ENCODE assay signal across 16 mouse cellular contexts in genomic region chr3:95932157-95932556, GRCm38 (mm10). TPM values are rescaled to one million over a fixed set of nuclear protein-coding genes. Genes with fewer than 3 reads are reported as not detected.
DNase-seq lines count a peak whose midpoint lies in the region; ATAC-seq and TF ChIP-seq lines count a peak whose summit lies in the region.
"Had no signal": no experiment of that assay in that cellular context is flagged by ENCODE, and none has a peak within 500 bp of the region (broad histone marks: within the 10 kb centered on the region; RNA-seq: fewer than 3 reads in every experiment).

No protein-coding gene starts in this region.

- no peaks in the 10 kb centered on the region for H3K9me3 ChIP-seq in forebrain, embryonic 10.5 days
- no peaks in the 10 kb centered on the region for H3K9me3 ChIP-seq in forebrain, embryonic 16.5 days (ENCODE audit: control insufficient read depth, low read length)
- H3K9me3 ChIP-seq: heart, embryonic 13.5 days; limb, embryonic 15.5 days had no signal

- H3K4me1 ChIP-seq in forebrain, embryonic 10.5 days = peaks cover 25% of the 10 kb centered on the region
- H3K4me1 ChIP-seq in forebrain, embryonic 16.5 days (replicated peaks; ENCODE audit: control insufficient read depth, insufficient read depth, low read length) = peaks cover 13% of the 10 kb centered on the region

- H3K4me2 ChIP-seq in forebrain, embryonic 16.5 days (ENCODE audit: low read length) = no peak overlapping the region
- H3K4me2 ChIP-seq: hindbrain, embryonic 14.5 days; limb, embryonic 15.5 days had no signal

- peak; percentile 27 for TF ChIP-seq CTCF in layer of hippocampus, adult 2 months (conservative IDR thresholded peaks at IDR 0.05)

- peak overlapping the region; percentile 20; the same call in 1 of the 2 replicates for H3K4me3 ChIP-seq in forebrain, embryonic 10.5 days
- no peak overlapping the region for H3K4me3 ChIP-seq in forebrain, embryonic 16.5 days (replicated peaks; ENCODE audit: low read length)
- H3K4me3 ChIP-seq in layer of hippocampus, adult 2 months = no peak overlapping the region
- H3K4me3 ChIP-seq: heart, embryonic 13.5 days; limb, embryonic 15.5 days; myocyte had no signal

- H3K27ac ChIP-seq in forebrain, embryonic 10.5 days = no peak overlapping the region
- H3K27ac ChIP-seq in forebrain, embryonic 16.5 days (ENCODE audit: low read length) = no peak overlapping the region
- H3K27ac ChIP-seq in layer of hippocampus, adult 2 months = no peak overlapping the region
- H3K27ac ChIP-seq: heart, embryonic 13.5 days; hindbrain, embryonic 14.5 days; limb, embryonic 15.5 days had no signal

- no peak overlapping the region for H3K9ac ChIP-seq in forebrain, embryonic 16.5 days (replicated peaks; ENCODE audit: low read depth, low read length)
- H3K9ac ChIP-seq: heart, embryonic 13.5 days; hindbrain, embryonic 14.5 days; limb, embryonic 15.5 days had no signal

- H3K27me3 ChIP-seq in forebrain, embryonic 10.5 days (ENCODE audit: poor library complexity, severe bottlenecking) = no peaks in the 10 kb centered on the region
- H3K27me3 ChIP-seq in forebrain, embryonic 16.5 days (replicated peaks; ENCODE audit: control insufficient read depth, insufficient read depth, low read length) = no peaks in the 10 kb centered on the region
- H3K27me3 ChIP-seq: heart, embryonic 13.5 days; limb, embryonic 15.5 days had no signal

- DNase-seq in forebrain, embryonic 10.5 days (ENCODE audit: extremely low spot score, low spot score) = no peak
- DNase-seq in layer of hippocampus, adult 2 months (ENCODE audit: low spot score in 2 of 2) = no peak
- no peak for DNase-seq in layer of hippocampus, postnatal 25 days (ENCODE audit: extremely low spot score in 1 of 2, low spot score in 1 of 2)
- DNase-seq in thymus, postnatal 14 days = peak; percentile 25
- DNase-seq in thymus, postnatal 10 days (ENCODE audit: low spot score in 2 of 2) = no peak
- DNase-seq in cerebellum, adult 9-11 months = no peak
- DNase-seq: B cell, adult 2 months; cerebellum, adult 2 months; gastrocnemius, postnatal 25 days; layer of hippocampus, postnatal 36 days had no signal

- no peak for ATAC-seq in forebrain, embryonic 16.5 days
- ATAC-seq in frontal cortex, adult (ENCODE audit: low TSS enrichment) = no peak

- peaks cover 53% of the 10 kb centered on the region for H3K36me3 ChIP-seq in forebrain, embryonic 10.5 days (replicated peaks)
- H3K36me3 ChIP-seq in forebrain, embryonic 16.5 days (ENCODE audit: control insufficient read depth, insufficient read depth) = peaks cover 8% of the 10 kb centered on the region

- 63% methylated on average over 1 of the region's 1 CpGs for WGBS in forebrain, embryonic 10.5 days
- WGBS in forebrain, embryonic 16.5 days = 31% methylated on average over 1 of the region's 1 CpGs

RNA-seq across cellular contexts. Expression of gene Anp32e, which starts 3.1 kb away (rescaled TPM):
- polyA plus RNA-seq in forebrain, embryonic 10.5 days (2016; fragmentation: Nextera tagmentation; extraction: Ambion mirVana) = 421 and 423 TPM in 2 replicates
- polyA plus RNA-seq in forebrain, embryonic 16.5 days (2015; fragmentation: Nextera tagmentation; extraction: Ambion mirVana) = 185 and 205 TPM in 2 replicates
- total RNA-seq in layer of hippocampus, adult 2 months (2021) = 10 to 100 TPM; 78.9 to 80.6 TPM
- 10 to 100 TPM; 73.8 to 73.9 TPM for total RNA-seq in layer of hippocampus, postnatal 25 days (2021)

RNA-seq across cellular contexts. Expression of gene Car14, which starts 27.7 kb away (rescaled TPM):
- polyA plus RNA-seq in forebrain, embryonic 10.5 days (2016; fragmentation: Nextera tagmentation; extraction: Ambion mirVana) = 98.8 and 119 TPM in 2 replicates
- polyA plus RNA-seq in forebrain, embryonic 16.5 days (2015; fragmentation: Nextera tagmentation; extraction: Ambion mirVana) = 9.4 and 10.2 TPM in 2 replicates
- total RNA-seq in layer of hippocampus, adult 2 months (2021) = 1 to 10 TPM; 6.9 to 9.9 TPM
- total RNA-seq in layer of hippocampus, postnatal 25 days (2021) = 10 to 100 TPM; 12.7 to 13.4 TPM

RNA-seq across cellular contexts. Expression of gene Aph1a, which starts 38.4 kb away (rescaled TPM):
- 28.7 and 29.2 TPM in 2 replicates for polyA plus RNA-seq in forebrain, embryonic 10.5 days (2016; fragmentation: Nextera tagmentation; extraction: Ambion mirVana)
- 35.6 and 35.9 TPM in 2 replicates for polyA plus RNA-seq in forebrain, embryonic 16.5 days (2015; fragmentation: Nextera tagmentation; extraction: Ambion mirVana)
- 10 to 100 TPM; 69.0 to 79.8 TPM for total RNA-seq in layer of hippocampus, adult 2 months (2021)
- 10 to 100 TPM; 71.6 to 76.2 TPM for total RNA-seq in layer of hippocampus, postnatal 25 days (2021)

RNA-seq across cellular contexts. Expression of gene BC028528, which starts 40.4 kb away (rescaled TPM):
- 7.2 and 7.6 TPM in 2 replicates for polyA plus RNA-seq in forebrain, embryonic 10.5 days (2016; fragmentation: Nextera tagmentation; extraction: Ambion mirVana)
- polyA plus RNA-seq in forebrain, embryonic 16.5 days (2015; fragmentation: Nextera tagmentation; extraction: Ambion mirVana) = 13.8 and 14.4 TPM in 2 replicates
- 1 to 10 TPM; 3.4 to 4.8 TPM for total RNA-seq in layer of hippocampus, adult 2 months (2021)
- total RNA-seq in layer of hippocampus, postnatal 25 days (2021) = 1 to 10 TPM; 4.2 to 6.5 TPM

RNA-seq across cellular contexts. Expression of gene Ciart, which starts 50.1 kb away (rescaled TPM):
- 9.1 and 11.8 TPM in 2 replicates for polyA plus RNA-seq in forebrain, embryonic 10.5 days (2016; fragmentation: Nextera tagmentation; extraction: Ambion mirVana)
- 4.1 and 5.7 TPM in 2 replicates for polyA plus RNA-seq in forebrain, embryonic 16.5 days (2015; fragmentation: Nextera tagmentation; extraction: Ambion mirVana)
- total RNA-seq in layer of hippocampus, adult 2 months (2021) = 10 to 100 TPM; 10.3 to 11.7 TPM
- total RNA-seq in layer of hippocampus, postnatal 25 days (2021) = 10 to 100 TPM in 1 of 2 experiments, 1 to 10 TPM in 1; 9.4 to 11.5 TPM
